Mouse (Mus musculus) heart, embryonic 13.5 days (tissue): ENCODE results near the gene Tent4a. TPM values are rescaled to one million over a fixed set of nuclear protein-coding genes. Genes with fewer than 3 reads are reported as not detected.
"Not testable (repeated sequence)": the region's sequence is repeated elsewhere in the genome, so short reads cannot be mapped to it uniquely, and the experiment has no call there.

ENCODE experiments used
- ATAC-seq: fragments of 200-750 bp; cut with Nextera tagmentation; 2 replicates; pipeline ENCODE4 v1.8.0; 2017; ENCODE audit warnings: moderate TSS enrichment; ENCODE audit not compliant: insufficient number of reproducible peaks, low FRiP score, low TSS enrichment; ENCODE audit errors: extremely low read depth
- H3K27ac ChIP-seq: fragments of 300-500 bp; sonication (generic); replicated peaks from 2 replicates; pipeline ENCODE4 v1.5.1; 2015; ENCODE audit warnings: moderate library complexity, mild to moderate bottlenecking, inconsistent platforms
- H3K27me3 ChIP-seq: fragments of 300-500 bp; sonication (generic); replicated peaks from 2 replicates; pipeline ENCODE4 v1.6.1; 2015; ENCODE audit warnings: mild to moderate bottlenecking, inconsistent platforms
- H3K36me3 ChIP-seq: fragments of 300-500 bp; sonication (generic); 2 replicates; pipeline ENCODE4 v1.6.1; 2015; ENCODE audit warnings: mild to moderate bottlenecking, inconsistent platforms
- H3K4me1 ChIP-seq: fragments of 300-500 bp; sonication (generic); 2 replicates; pipeline ENCODE4 v1.6.1; 2015; ENCODE audit warnings: inconsistent platforms
- H3K4me2 ChIP-seq: fragments of 300-500 bp; sonication (generic); 2 replicates; pipeline ENCODE4 v1.6.1; 2015; ENCODE audit warnings: inconsistent platforms, mild to moderate bottlenecking, moderate library complexity
- H3K4me3 ChIP-seq: fragments of 300-500 bp; sonication (generic); 2 replicates; pipeline ENCODE4 v1.5.1; 2015; ENCODE audit warnings: moderate library complexity, mild to moderate bottlenecking, inconsistent platforms
- H3K9ac ChIP-seq: fragments of 300-500 bp; sonication (generic); 2 replicates; pipeline ENCODE4 v1.6.1; 2015; ENCODE audit warnings: inconsistent platforms, mild to moderate bottlenecking, moderate library complexity
- H3K9me3 ChIP-seq: fragments of 300-500 bp; sonication (generic); 2 replicates; pipeline ENCODE4 v1.6.1; 2016; ENCODE audit warnings: inconsistent platforms
- WGBS: fragments of 180-500 bp; shearing (Covaris S2); methylation state at CpG from one replicate; pipeline ENCODE4 v1.1.7; 2015; ENCODE audit warnings: mixed read lengths; 5-methylcytosine and 5-hydroxymethylcytosine counted together
- polyA plus RNA-seq: library from polyadenylated mRNA; unstranded; fragments of >200 nt; fragmentation: Nextera tagmentation; extraction: Ambion mirVana; gene quantifications from 2 replicates; pipeline ENCODE4 v1.2.1, GENCODE M21; 2015

The Tent4a gene
- polyA plus RNA-seq: 2.7 and 3.2 TPM in 2 replicates

GRCm38 (mm10) chr13:69534334-69534653 lies at the start of gene Tent4a:
Tent4a (minus strand) TSS chr13:69534617.
- Histone ChIP-seq H3K9me3 (no peaks in the 10 kb centered on the region), H3K4me1 (peaks cover 69% of the 10 kb centered on the region), H3K4me2 (peak within 1 kb of the TSS; percentile 97), H3K9ac (peak within 1 kb of the TSS; percentile 96), H3K4me3 (peak within 1 kb of the TSS; percentile 89), H3K36me3 (peaks cover 12% of the 10 kb centered on the region), H3K27ac (peak within 1 kb of the TSS; percentile 97), H3K27me3 (no peaks in the 10 kb centered on the region)
- ATAC-seq: peak; percentile 79
- WGBS: 0% methylated on average over 19 of the region's 57 CpGs

- Histone ChIP-seq H3K9ac (no peak overlapping the region), H3K27me3 (no peaks in the 10 kb centered on the region), H3K4me1 (peaks cover 37% of the 10 kb centered on the region), H3K4me3 (no peak overlapping the region), H3K4me2 (no peak overlapping the region), H3K36me3 (no peaks in the 10 kb centered on the region), H3K27ac (no peak overlapping the region), H3K9me3 (no peaks in the 10 kb centered on the region)
- WGBS: 77% methylated on average over 6 of the region's 6 CpGs
- ATAC-seq: no peak
Observed at GRCm38 (mm10) chr13:69583591-69583990, 49.2 kb upstream of the Tent4a start.

GRCm38 (mm10) chr13:69582411-69582810 lies 48.0 kb upstream of the Tent4a start:
- no peak overlapping the region for H3K4me2 ChIP-seq
- no peak overlapping the region for H3K4me3 ChIP-seq
- WGBS: 81% methylated on average over 6 of the region's 6 CpGs
- H3K27me3 ChIP-seq: no peaks in the 10 kb centered on the region
- no peaks in the 10 kb centered on the region for H3K36me3 ChIP-seq
- ATAC-seq: no peak
- H3K9ac ChIP-seq: no peak overlapping the region
- H3K9me3 ChIP-seq: no peaks in the 10 kb centered on the region
- H3K4me1 ChIP-seq: peaks cover 30% of the 10 kb centered on the region
- H3K27ac ChIP-seq: no peak overlapping the region

- H3K9ac ChIP-seq: no peak overlapping the region
- no peak overlapping the region for H3K27ac ChIP-seq
- H3K4me2 ChIP-seq: no peak overlapping the region
- no peak overlapping the region for H3K4me3 ChIP-seq
- 81% methylated on average over 16 of the region's 16 CpGs for WGBS
- ATAC-seq: no peak
- H3K27me3 ChIP-seq: no peaks in the 10 kb centered on the region
- H3K9me3 ChIP-seq: no peaks in the 10 kb centered on the region
- no peaks in the 10 kb centered on the region for H3K4me1 ChIP-seq
- no peaks in the 10 kb centered on the region for H3K36me3 ChIP-seq
Observed at GRCm38 (mm10) chr13:69577181-69577834, 42.9 kb upstream of the Tent4a start.

GRCm38 (mm10) chr13:69576676-69577075 lies 42.3 kb upstream of the Tent4a start:
- Histone ChIP-seq H3K27me3 (no peaks in the 10 kb centered on the region), H3K4me2 (no peak overlapping the region), H3K4me1 (no peaks in the 10 kb centered on the region), H3K9me3 (no peaks in the 10 kb centered on the region), H3K9ac (no peak overlapping the region), H3K4me3 (no peak overlapping the region), H3K36me3 (no peaks in the 10 kb centered on the region), H3K27ac (no peak overlapping the region)
- no peak for ATAC-seq
- 59% methylated on average over 11 of the region's 11 CpGs for WGBS

GRCm38 (mm10) chr13:69572594-69572993 lies 38.2 kb upstream of the Tent4a start:
- H3K4me2 ChIP-seq: no peak overlapping the region
- no peak overlapping the region for H3K27ac ChIP-seq
- H3K9me3 ChIP-seq: no peaks in the 10 kb centered on the region
- H3K27me3 ChIP-seq: no peaks in the 10 kb centered on the region
- H3K4me1 ChIP-seq: no peaks in the 10 kb centered on the region
- ATAC-seq: no peak
- no peak overlapping the region for H3K9ac ChIP-seq
- no peak overlapping the region for H3K4me3 ChIP-seq
- H3K36me3 ChIP-seq: no peaks in the 10 kb centered on the region
- WGBS: 81% methylated on average over 3 of the region's 3 CpGs

GRCm38 (mm10) chr13:69569201-69569600 lies 34.8 kb upstream of the Tent4a start:
- Histone ChIP-seq H3K9ac (no peak overlapping the region), H3K27ac (no peak overlapping the region), H3K27me3 (no peaks in the 10 kb centered on the region), H3K4me1 (peaks cover 2% of the 10 kb centered on the region), H3K4me2 (no peak overlapping the region), H3K9me3 (no peaks in the 10 kb centered on the region), H3K36me3 (no peaks in the 10 kb centered on the region), H3K4me3 (no peak overlapping the region)
- 77% methylated on average over 9 of the region's 9 CpGs for WGBS
- no peak for ATAC-seq

- peaks cover 25% of the 10 kb centered on the region for H3K4me1 ChIP-seq
- H3K4me3 ChIP-seq, H3K27ac ChIP-seq, ATAC-seq, H3K27me3 ChIP-seq, H3K9me3 ChIP-seq, H3K36me3 ChIP-seq, H3K9ac ChIP-seq, H3K4me2 ChIP-seq: not testable (repeated sequence)
- 84% methylated on average over 4 of the region's 4 CpGs for WGBS
Observed at GRCm38 (mm10) chr13:69565401-69565800, 31.0 kb upstream of the Tent4a start.

- Histone ChIP-seq H3K4me1 (peaks cover 33% of the 10 kb centered on the region), H3K9ac (no peak overlapping the region), H3K27ac (no peak overlapping the region), H3K4me3 (no peak overlapping the region), H3K36me3 (no peaks in the 10 kb centered on the region), H3K4me2 (no peak overlapping the region), H3K9me3 (no peaks in the 10 kb centered on the region), H3K27me3 (no peaks in the 10 kb centered on the region)
- no peak for ATAC-seq
Observed at GRCm38 (mm10) chr13:69564573-69564972, 30.2 kb upstream of the Tent4a start.

- Histone ChIP-seq H3K4me3 (no peak overlapping the region), H3K36me3 (no peaks in the 10 kb centered on the region), H3K4me2 (peak overlapping the region; percentile 26), H3K27ac (no peak overlapping the region), H3K27me3 (no peaks in the 10 kb centered on the region), H3K9me3 (no peaks in the 10 kb centered on the region), H3K4me1 (peaks cover 39% of the 10 kb centered on the region), H3K9ac (no peak overlapping the region)
- no peak for ATAC-seq
- 47% methylated on average over 3 of the region's 3 CpGs for WGBS
Observed at GRCm38 (mm10) chr13:69563905-69564304, 29.5 kb upstream of the Tent4a start.

- peak overlapping the region; percentile 26 for H3K4me2 ChIP-seq
- H3K9ac ChIP-seq: no peak overlapping the region
- H3K9me3 ChIP-seq: no peaks in the 10 kb centered on the region
- ATAC-seq: peak; percentile 79; the same call in 1 of the 2 replicates
- 0 out of 2 replicates have a peak, but pooled peaks cover 4% of the 10 kb centered on the region for H3K27me3 ChIP-seq
- peaks cover 39% of the 10 kb centered on the region for H3K4me1 ChIP-seq
- no peak overlapping the region for H3K4me3 ChIP-seq
- H3K27ac ChIP-seq: peak overlapping the region; percentile 28; the same call in 1 of the 2 replicates
- 30% methylated on average over 12 of the region's 12 CpGs for WGBS
- no peaks in the 10 kb centered on the region for H3K36me3 ChIP-seq
Observed at GRCm38 (mm10) chr13:69562654-69563574, 28.5 kb upstream of the Tent4a start.
